Mouse (Mus musculus): ENCODE measurements at regions not wholly inside any gene's neighbourhood (a gene's known extent, or its start where the extent isn't known, plus 50 kb on each side); places are given as distances from the start of the nearest gene placed in this dataset.

- Histone ChIP-seq H3K27ac (replicated peaks) (no peak overlapping the region), H3K36me3 (no peaks in the 10 kb centered on the region), H3K4me2 (no peak overlapping the region), H3K4me1 (peaks cover 35% of the 10 kb centered on the region), H3K9me3 (replicated peaks) (no peaks in the 10 kb centered on the region), H3K4me3 (replicated peaks) (no peak overlapping the region), H3K9ac (replicated peaks) (no peak overlapping the region), H3K27me3 (replicated peaks) (no peaks in the 10 kb centered on the region)
- no peak for ATAC-seq (ENCODE audit: low FRiP score)
- 88% methylated on average over 8 of the region's 8 CpGs for WGBS
Observed at GRCm38 (mm10) chr1:90321501-90321900, 117.7 kb downstream of the Ackr3 start.

DNA sequence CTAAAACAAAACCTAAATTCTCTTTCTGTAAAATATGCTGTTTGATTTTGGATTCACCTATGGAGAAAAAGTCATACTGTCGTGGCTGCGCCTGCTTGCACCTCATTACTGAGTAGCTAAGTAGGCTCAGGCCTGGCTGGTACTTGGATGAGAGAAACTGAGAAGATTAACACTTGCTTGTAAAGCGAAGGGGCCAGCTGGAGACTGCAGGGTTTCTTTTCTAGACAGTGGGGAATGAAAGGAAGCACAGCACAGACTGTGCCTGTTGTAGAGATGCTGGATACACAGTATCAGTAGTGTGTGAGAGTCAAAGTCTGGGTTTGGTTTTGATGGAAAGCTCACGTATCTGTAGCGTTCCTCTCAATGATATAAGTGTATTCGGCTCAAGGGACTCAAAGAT is 123.5 kb downstream of the Ackr3 start:
- no peak for ATAC-seq (ENCODE audit: low FRiP score)
- Histone ChIP-seq H3K36me3 (no peaks in the 10 kb centered on the region), H3K9ac (replicated peaks) (no peak overlapping the region), H3K4me3 (replicated peaks) (no peak overlapping the region), H3K4me2 (no peak overlapping the region), H3K4me1 (peaks cover 18% of the 10 kb centered on the region; the same call in 1 of the 2 replicates), H3K27me3 (replicated peaks) (no peaks in the 10 kb centered on the region), H3K9me3 (replicated peaks) (no peaks in the 10 kb centered on the region), H3K27ac (replicated peaks) (no peak overlapping the region)
- WGBS, result 62% methylated on average over 6 of the region's 6 CpGs

DNA sequence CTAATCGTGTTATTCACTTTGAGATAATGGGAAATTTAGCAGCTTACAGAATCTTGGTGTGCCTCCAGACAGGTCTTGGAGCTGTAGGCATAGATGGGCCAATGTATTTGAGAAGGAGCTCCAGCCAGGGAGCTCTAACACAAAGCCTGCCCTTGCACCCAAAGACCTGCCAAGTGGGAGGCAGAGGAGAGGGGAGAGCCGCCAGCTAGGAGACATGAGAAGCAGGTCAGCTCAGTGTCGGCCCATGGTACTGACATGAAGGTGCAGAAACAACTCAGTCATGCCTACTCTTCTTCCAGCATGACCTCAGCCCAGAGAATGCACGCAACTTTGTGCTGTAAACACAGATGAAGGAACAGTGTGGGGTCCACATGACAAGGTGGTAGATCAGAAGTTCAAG is 128.8 kb downstream of the Ackr3 start:
- ATAC-seq (ENCODE audit: low FRiP score), result no peak
- WGBS, result 90% methylated on average over 4 of the region's 4 CpGs
- no peaks in the 10 kb centered on the region for H3K9me3 ChIP-seq (replicated peaks)

DNA sequence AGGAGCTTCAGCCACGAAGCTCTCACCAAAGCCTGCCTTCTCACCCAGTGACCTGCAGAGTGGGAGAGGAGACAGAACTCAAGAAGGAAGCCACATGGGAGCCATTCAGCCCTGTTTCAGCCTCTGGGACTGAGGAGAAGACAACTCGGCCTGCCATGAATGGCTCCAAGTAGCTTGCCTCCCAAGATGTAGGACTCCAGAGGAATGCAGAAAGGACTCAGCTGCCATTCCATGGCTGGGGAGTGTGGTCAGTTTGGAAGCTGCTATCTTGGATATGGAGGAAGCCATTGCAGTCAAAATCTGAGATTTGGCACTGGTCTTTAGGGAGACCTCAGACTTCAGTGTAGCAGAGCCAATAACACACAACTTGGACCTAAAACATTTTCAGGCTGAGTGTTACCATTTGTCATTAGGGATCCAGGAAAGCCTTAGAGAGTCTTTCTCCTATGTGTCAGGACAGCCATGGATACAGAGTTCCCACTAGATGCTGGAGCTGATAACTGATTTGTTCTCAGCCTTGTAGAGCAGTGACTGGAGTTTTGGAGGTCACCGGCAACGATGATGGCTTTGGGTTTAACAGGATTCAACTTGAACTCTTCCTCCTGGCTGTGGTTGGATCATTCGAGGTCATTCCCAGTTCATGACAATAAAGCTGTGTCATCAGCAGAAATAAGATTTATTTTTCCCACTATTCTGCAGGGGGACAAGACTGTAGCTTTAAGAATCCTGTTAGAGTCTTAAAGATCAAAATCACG is 130.1 kb downstream of the Ackr3 start:
- H3K27me3 ChIP-seq (replicated peaks), result 0 out of 2 replicates have a peak, but pooled peaks cover 5% of the 10 kb centered on the region
- H3K4me1 ChIP-seq, result peaks cover 10% of the 10 kb centered on the region
- ATAC-seq (ENCODE audit: low FRiP score), result no peak
- no peak overlapping the region for H3K4me2 ChIP-seq
- no peaks in the 10 kb centered on the region for H3K9me3 ChIP-seq (replicated peaks)
- WGBS, result 79% methylated on average over 6 of the region's 6 CpGs
- no peak overlapping the region for H3K9ac ChIP-seq (replicated peaks)
- no peak overlapping the region for H3K27ac ChIP-seq (replicated peaks)
- no peaks in the 10 kb centered on the region for H3K36me3 ChIP-seq
- no peak overlapping the region for H3K4me3 ChIP-seq (replicated peaks)

More for the DNA sequence above, 128.8 kb downstream of the Ackr3 start:
- Histone ChIP-seq H3K36me3 (no peaks in the 10 kb centered on the region), H3K9ac (replicated peaks) (no peak overlapping the region), H3K27me3 (replicated peaks) (0 out of 2 replicates have a peak, but pooled peaks cover 2% of the 10 kb centered on the region), H3K4me2 (no peak overlapping the region), H3K4me3 (replicated peaks) (no peak overlapping the region), H3K27ac (replicated peaks) (no peak overlapping the region), H3K4me1 (peaks cover 10% of the 10 kb centered on the region)

- Histone ChIP-seq H3K9me3 (replicated peaks) (no peaks in the 10 kb centered on the region), H3K9ac (replicated peaks) (no peak overlapping the region), H3K4me1 (peaks cover 10% of the 10 kb centered on the region), H3K27ac (replicated peaks) (no peak overlapping the region), H3K4me2 (peak overlapping the region; percentile 15; the same call in 1 of the 2 replicates), H3K4me3 (replicated peaks) (no peak overlapping the region), H3K27me3 (replicated peaks) (peaks cover 5% of the 10 kb centered on the region; the same call in 1 of the 2 replicates), H3K36me3 (no peaks in the 10 kb centered on the region)
- 39% methylated on average over 25 of the region's 25 CpGs for WGBS
- ATAC-seq (ENCODE audit: low FRiP score), result no peak; the same call in 1 of the 2 replicates
Observed at GRCm38 (mm10) chr1:90335001-90335747, 131.4 kb downstream of the Ackr3 start.

DNA sequence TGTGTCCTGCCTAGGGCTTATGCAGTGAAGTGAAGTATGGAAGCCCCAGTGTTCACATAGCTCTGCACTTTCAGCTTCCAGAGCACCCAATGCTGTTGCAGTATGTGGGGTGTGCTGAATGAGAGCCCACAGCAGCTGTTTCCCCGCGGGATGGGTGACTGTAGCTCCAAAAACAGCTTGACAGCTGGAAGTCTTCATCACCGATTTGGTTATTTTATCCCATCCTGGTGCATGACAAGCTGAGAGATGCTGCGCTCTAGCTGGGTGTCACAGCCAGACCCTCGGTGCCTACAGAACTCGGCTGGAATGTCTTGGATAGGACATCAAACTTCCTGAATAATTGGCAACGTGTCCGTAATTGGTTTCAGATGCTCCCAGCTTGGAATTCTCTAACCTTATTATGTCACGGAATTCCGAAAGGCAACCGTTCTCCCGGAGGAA is 134.1 kb downstream of the Ackr3 start:
- H3K9me3 ChIP-seq (replicated peaks), result no peaks in the 10 kb centered on the region
- 82% methylated on average over 12 of the region's 12 CpGs for WGBS
- no peak overlapping the region for H3K4me3 ChIP-seq (replicated peaks)
- no peak overlapping the region for H3K9ac ChIP-seq (replicated peaks)
- H3K27me3 ChIP-seq (replicated peaks), result peaks cover 5% of the 10 kb centered on the region; the same call in 1 of the 2 replicates
- H3K4me1 ChIP-seq, result peaks cover 13% of the 10 kb centered on the region
- no peak overlapping the region for H3K4me2 ChIP-seq
- H3K36me3 ChIP-seq, result no peaks in the 10 kb centered on the region
- no peak for ATAC-seq (ENCODE audit: low FRiP score)
- no peak overlapping the region for H3K27ac ChIP-seq (replicated peaks)

DNA sequence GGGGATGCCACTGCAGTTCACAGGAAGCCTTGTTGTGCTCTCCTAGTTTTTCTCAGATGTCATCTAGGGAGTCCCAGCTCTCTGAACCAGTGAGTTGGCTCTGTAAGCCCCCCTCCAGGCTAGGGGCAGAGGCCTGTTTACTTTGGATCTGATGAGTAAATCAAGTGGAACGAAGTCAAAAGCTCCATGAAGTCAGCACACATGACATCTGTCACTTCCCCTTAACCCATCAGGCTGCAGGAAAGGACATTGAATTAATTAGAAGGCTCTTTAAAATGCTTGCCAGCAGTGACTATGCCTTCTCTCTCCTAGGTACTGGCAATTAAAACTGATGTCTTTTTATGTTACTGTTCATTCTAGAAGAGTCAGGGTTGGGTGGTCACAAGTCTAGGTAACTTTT is 138.6 kb downstream of the Ackr3 start:
- no peaks in the 10 kb centered on the region for H3K9me3 ChIP-seq (replicated peaks)
- no peak overlapping the region for H3K27ac ChIP-seq (replicated peaks)
- peaks cover 3% of the 10 kb centered on the region; the same call in 1 of the 2 replicates for H3K4me1 ChIP-seq
- peaks cover 4% of the 10 kb centered on the region; the same call in 1 of the 2 replicates for H3K27me3 ChIP-seq (replicated peaks)
- H3K4me3 ChIP-seq (replicated peaks), result no peak overlapping the region
- no peaks in the 10 kb centered on the region for H3K36me3 ChIP-seq
- no peak overlapping the region for H3K4me2 ChIP-seq
- no peak for ATAC-seq (ENCODE audit: low FRiP score)
- WGBS, result 15% methylated on average over 1 of the region's 1 CpGs
- H3K9ac ChIP-seq (replicated peaks), result no peak overlapping the region

DNA sequence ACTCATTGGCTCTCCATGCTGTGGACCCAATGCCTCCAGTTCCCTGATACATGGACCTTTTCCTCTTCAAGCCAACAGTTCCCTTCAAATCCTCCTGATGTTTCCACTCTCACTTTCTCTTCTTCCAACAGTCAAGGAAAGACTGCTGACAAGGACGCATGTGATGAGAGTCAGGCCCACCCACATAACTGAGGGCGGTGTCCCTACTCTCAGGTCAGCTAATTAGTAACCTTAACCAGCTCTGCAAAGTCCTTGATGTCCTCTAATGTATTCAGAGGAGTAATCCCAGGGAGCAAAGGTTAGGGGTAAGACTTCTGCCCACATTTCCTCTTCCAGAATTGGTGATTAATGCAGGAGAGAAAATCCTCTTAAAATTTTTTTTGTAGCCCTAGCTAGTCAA is 139.7 kb downstream of the Ackr3 start:
- peaks cover 3% of the 10 kb centered on the region; the same call in 1 of the 2 replicates for H3K4me1 ChIP-seq
- no peak overlapping the region for H3K4me2 ChIP-seq
- ATAC-seq (ENCODE audit: low FRiP score), result no peak
- H3K9ac ChIP-seq (replicated peaks), result no peak overlapping the region
- no peaks in the 10 kb centered on the region for H3K9me3 ChIP-seq (replicated peaks)
- 91% methylated on average over 2 of the region's 2 CpGs for whole genome bisulfite sequencing
- H3K27ac ChIP-seq (replicated peaks), result no peak overlapping the region
- H3K4me3 ChIP-seq (replicated peaks), result no peak overlapping the region
- H3K27me3 ChIP-seq (replicated peaks), result no peaks in the 10 kb centered on the region; the same call in 1 of the 2 replicates
- H3K36me3 ChIP-seq, result no peaks in the 10 kb centered on the region

DNA sequence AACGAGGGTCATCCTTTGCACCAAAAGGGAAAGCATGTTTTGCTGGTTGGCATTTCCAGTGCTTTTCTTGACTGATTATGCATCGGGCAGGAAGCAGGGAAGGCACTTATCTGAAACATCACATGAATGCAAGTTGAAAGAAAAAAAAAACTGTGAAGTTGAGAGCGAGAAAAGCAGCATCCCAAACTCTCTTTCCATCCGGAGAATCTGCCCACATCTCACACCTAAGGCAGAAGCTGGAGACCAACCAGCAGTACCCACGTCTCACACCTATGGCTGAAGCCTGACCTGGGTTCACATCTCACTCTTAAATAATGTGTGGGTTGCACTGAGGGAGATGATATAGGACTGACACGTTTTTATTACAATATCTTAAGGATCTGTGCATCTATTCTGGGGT is 143.3 kb downstream of the Ackr3 start:
- H3K36me3 ChIP-seq, result no peaks in the 10 kb centered on the region
- no peak overlapping the region for H3K4me2 ChIP-seq
- H3K27me3 ChIP-seq (replicated peaks), result no peaks in the 10 kb centered on the region
- no peaks in the 10 kb centered on the region for H3K9me3 ChIP-seq (replicated peaks)
- H3K4me3 ChIP-seq (replicated peaks), result no peak overlapping the region
- ATAC-seq (ENCODE audit: low FRiP score), result no peak
- H3K27ac ChIP-seq (replicated peaks), result no peak overlapping the region
- 74% methylated on average over 6 of the region's 6 CpGs for WGBS
- H3K4me1 ChIP-seq, result peaks cover 3% of the 10 kb centered on the region; the same call in 1 of the 2 replicates
- no peak overlapping the region for H3K9ac ChIP-seq (replicated peaks)

GRCm38 (mm10) chr1:90349611-90350010 is 145.8 kb downstream of the Ackr3 start:
- Histone ChIP-seq H3K9ac (replicated peaks) (no peak overlapping the region), H3K27me3 (replicated peaks) (no peaks in the 10 kb centered on the region), H3K4me3 (replicated peaks) (no peak overlapping the region), H3K4me1 (peaks cover 11% of the 10 kb centered on the region), H3K27ac (replicated peaks) (no peak overlapping the region), H3K9me3 (replicated peaks) (no peaks in the 10 kb centered on the region), H3K4me2 (no peak overlapping the region), H3K36me3 (no peaks in the 10 kb centered on the region)
- 45% methylated on average over 6 of the region's 6 CpGs for whole genome bisulfite sequencing
- ATAC-seq (ENCODE audit: low FRiP score), result no peak

GRCm38 (mm10) chr1:90353325-90353724 is 149.5 kb downstream of the Ackr3 start:
- no peak overlapping the region for H3K9ac ChIP-seq (replicated peaks)
- no peak for ATAC-seq (ENCODE audit: low FRiP score)
- no peaks in the 10 kb centered on the region for H3K9me3 ChIP-seq (replicated peaks)
- peaks cover 11% of the 10 kb centered on the region for H3K4me1 ChIP-seq
- H3K4me2 ChIP-seq, result no peak overlapping the region
- H3K36me3 ChIP-seq, result no peaks in the 10 kb centered on the region
- no peak overlapping the region for H3K27ac ChIP-seq (replicated peaks)
- H3K27me3 ChIP-seq (replicated peaks), result no peaks in the 10 kb centered on the region
- no peak overlapping the region for H3K4me3 ChIP-seq (replicated peaks)
- WGBS, result 10% methylated on average over 7 of the region's 7 CpGs

DNA sequence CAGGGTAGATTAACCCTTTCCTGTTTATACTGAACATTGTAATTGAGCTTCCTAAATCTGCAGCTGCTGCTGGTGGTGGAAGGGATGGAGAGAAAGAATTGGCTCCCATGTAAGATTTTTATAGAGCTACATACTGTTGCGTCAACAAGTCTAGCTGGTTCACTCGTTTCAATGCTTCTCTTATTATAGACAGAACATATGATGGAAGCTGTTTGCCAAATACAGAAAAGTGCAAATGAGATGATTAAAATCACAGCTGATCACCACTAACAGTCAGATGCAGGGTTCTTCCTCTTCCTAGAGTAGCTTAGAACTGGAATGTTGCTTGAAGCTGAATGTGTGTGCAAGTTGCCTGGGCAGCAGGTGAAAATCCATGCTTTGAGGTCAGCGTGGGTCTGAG is 152.8 kb downstream of the Ackr3 start:
- WGBS, result 77% methylated on average over 3 of the region's 3 CpGs
- Histone ChIP-seq H3K9me3 (replicated peaks) (no peaks in the 10 kb centered on the region), H3K36me3 (no peaks in the 10 kb centered on the region), H3K4me1 (peaks cover 11% of the 10 kb centered on the region), H3K4me2 (no peak overlapping the region), H3K9ac (replicated peaks) (no peak overlapping the region), H3K27ac (replicated peaks) (no peak overlapping the region), H3K27me3 (replicated peaks) (no peaks in the 10 kb centered on the region), H3K4me3 (replicated peaks) (no peak overlapping the region)
- ATAC-seq (ENCODE audit: low FRiP score), result no peak

Data from neural tube, embryonic 15.5 days (tissue).